Mouse (Mus musculus): Measurements from ENCODE around the gene Ubxn1. TPM values are rescaled to one million over a fixed set of nuclear protein-coding genes. Genes with fewer than 3 reads are reported as not detected.

The Ubxn1 gene
- polyA plus RNA-seq, 1 experiment from 2014 or later: 184 TPM

DNA sequence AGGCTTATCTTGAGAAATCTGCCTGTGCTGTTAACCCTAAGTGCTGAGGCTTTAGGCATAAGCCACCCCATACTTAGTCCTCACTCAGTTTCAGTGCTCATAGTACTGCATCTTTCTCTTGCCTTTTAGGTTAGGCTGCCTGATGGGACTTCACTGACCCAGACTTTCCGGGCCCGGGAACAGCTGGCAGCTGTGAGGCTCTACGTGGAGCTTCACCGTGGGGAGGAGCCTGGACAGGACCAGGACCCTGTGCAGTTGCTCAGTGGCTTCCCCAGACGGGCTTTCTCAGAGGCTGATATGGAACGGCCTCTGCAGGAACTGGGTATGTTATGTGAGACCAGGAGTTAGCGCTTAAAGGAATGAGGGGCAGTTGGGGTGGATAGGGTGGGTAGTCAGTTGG is 3.7 kb downstream of the Ubxn1 start:
- Histone ChIP-seq H3K4me1 (ENCODE audit: control insufficient read depth, insufficient read depth, low read length) (peaks cover 7% of the 10 kb centered on the region), H3K27ac (ENCODE audit: low read depth, low read length) (no peak overlapping the region), H3K4me2 (ENCODE audit: low read length) (no peak overlapping the region), H3K36me3 (ENCODE audit: control insufficient read depth, insufficient read depth, low read length) (peaks cover 48% of the 10 kb centered on the region), H3K9me3 (replicated peaks; ENCODE audit: control insufficient read depth, low read length) (no peaks in the 10 kb centered on the region), H3K27me3 (replicated peaks; ENCODE audit: control insufficient read depth, insufficient read depth, low read length) (no peaks in the 10 kb centered on the region), H3K9ac (ENCODE audit: low read length) (no peak overlapping the region), H3K4me3 (ENCODE audit: low read depth, low read length) (no peak overlapping the region)
- no peak for DNase-seq (ENCODE audit: low spot score)
- ATAC-seq: no peak
- WGBS: 94% methylated on average over 7 of the region's 7 CpGs

DNA sequence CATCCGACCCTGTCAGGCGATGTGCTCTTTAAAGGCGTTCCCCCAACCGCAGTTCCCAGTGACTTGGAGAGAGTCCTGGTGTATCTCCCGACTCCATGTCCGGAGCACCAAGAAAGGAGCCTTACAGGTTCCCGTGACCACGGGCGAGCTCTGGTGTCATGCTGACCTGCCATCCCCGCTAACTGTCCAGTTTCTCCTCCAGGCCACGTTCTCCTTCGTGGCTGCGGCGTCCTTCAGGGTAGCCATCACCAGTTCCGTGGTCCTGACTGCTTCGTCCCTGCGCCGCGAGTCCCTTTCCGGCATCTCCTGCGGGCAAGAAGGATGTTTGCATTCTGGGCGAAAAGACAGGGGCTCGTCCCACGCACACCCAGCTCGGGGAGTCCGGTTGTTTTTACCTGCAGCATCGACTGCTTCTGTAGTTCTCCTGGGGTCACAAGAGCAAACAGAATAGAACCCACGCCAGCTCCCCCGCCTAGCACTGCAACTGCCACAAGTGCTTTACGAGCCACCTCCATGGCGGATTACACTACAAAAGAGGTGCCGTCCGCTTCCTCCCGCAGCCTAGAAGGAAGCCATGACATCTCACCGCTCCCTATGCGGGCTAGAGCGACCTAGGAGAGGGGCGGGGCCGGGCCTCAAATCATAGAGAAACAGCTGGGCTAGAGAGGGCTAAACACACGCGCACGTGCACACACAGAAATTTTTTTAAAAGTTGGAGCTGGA is 9.2 kb downstream of the Ubxn1 start, which contains the start of gene Uqcc3:
Gene Uqcc3, minus strand, starts transcription at position 613 of the 723 bp plus-strand sequence.
- peak; percentile 98 for ATAC-seq
- Histone ChIP-seq H3K9ac (ENCODE audit: low read length) (peak within 1 kb of the TSS; percentile 83), H3K27me3 (replicated peaks; ENCODE audit: control insufficient read depth, insufficient read depth, low read length) (no peaks in the 10 kb centered on the region), H3K9me3 (replicated peaks; ENCODE audit: control insufficient read depth, low read length) (no peaks in the 10 kb centered on the region), H3K27ac (ENCODE audit: low read depth, low read length) (peak within 1 kb of the TSS; percentile 61), H3K4me2 (ENCODE audit: low read length) (peak within 1 kb of the TSS; percentile 94), H3K4me3 (ENCODE audit: low read depth, low read length) (peak within 1 kb of the TSS; percentile 67), H3K36me3 (ENCODE audit: control insufficient read depth, insufficient read depth, low read length) (peaks cover 25% of the 10 kb centered on the region), H3K4me1 (ENCODE audit: control insufficient read depth, insufficient read depth, low read length) (0 out of 2 replicates have a peak, but pooled peaks cover 3% of the 10 kb centered on the region)
- WGBS: under 1% methylated on average over 42 of the region's 42 CpGs
- peak; percentile 92 for DNase-seq (ENCODE audit: low spot score)

DNA sequence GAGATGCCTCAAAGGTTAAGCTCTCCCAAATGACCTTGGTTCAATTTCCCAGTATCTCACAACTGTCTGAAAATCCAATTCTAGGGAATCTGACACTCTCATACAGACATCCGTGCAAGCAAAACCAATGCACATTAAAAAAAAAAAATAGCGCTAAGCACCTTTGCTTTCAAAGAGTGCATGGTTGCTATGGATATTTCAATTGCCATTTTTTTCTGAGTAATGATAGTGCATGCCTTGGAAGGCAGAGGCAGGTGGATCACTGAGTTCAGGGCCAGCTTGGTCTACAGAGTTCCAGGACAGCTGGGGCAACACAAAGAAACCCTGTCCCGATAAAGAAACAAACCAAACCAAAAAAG is 9.7 kb downstream of the Ubxn1 start:
- no peak for DNase-seq (ENCODE audit: low spot score)
- 20% methylated on average over 3 of the region's 3 CpGs for WGBS
- 0 out of 2 replicates have a peak, but pooled peaks cover 3% of the 10 kb centered on the region for H3K4me1 ChIP-seq (ENCODE audit: control insufficient read depth, insufficient read depth, low read length)
- H3K4me3 ChIP-seq (ENCODE audit: low read depth, low read length): peak overlapping the region; percentile 67
- H3K4me2 ChIP-seq (ENCODE audit: low read length): peak overlapping the region; percentile 94
- no peaks in the 10 kb centered on the region for H3K27me3 ChIP-seq (replicated peaks; ENCODE audit: control insufficient read depth, insufficient read depth, low read length)
- H3K9ac ChIP-seq (ENCODE audit: low read length): peak overlapping the region; percentile 83
- ATAC-seq: no peak
- peaks cover 22% of the 10 kb centered on the region for H3K36me3 ChIP-seq (ENCODE audit: control insufficient read depth, insufficient read depth, low read length)
- no peak overlapping the region for H3K27ac ChIP-seq (ENCODE audit: low read depth, low read length)
- no peaks in the 10 kb centered on the region for H3K9me3 ChIP-seq (replicated peaks; ENCODE audit: control insufficient read depth, low read length)

DNA sequence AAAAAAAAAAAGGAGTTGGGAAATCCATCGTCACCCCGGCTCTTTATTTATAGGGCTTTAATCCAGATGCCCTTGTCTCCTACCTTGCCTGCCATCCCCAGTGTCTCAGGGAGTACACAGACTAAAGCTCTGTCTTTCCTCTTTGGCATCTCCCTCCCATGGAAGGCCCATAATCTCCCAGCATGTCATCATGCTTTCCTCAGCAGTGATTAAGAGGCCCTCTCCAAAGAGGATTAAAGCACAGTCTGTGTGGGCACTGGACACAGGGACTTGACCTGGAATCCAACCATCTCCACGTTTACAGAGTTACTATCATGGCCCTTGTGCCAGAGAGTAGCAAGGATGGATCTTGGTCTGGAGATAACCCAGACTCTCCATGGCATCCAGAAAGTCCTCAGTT is 12.3 kb downstream of the Ubxn1 start, which contains the start of the genes Lbhd1 and Gm49403:
Gene Lbhd1, plus strand, starts transcription at position 117 of the 400 bp plus-strand sequence.
Gene Gm49403, plus strand, starts transcription at position 315 of the 400 bp plus-strand sequence.
- DNase-seq (ENCODE audit: low spot score) (no peak), ATAC-seq (no peak)
- no peaks in the 10 kb centered on the region for H3K36me3 ChIP-seq (ENCODE audit: control insufficient read depth, insufficient read depth, low read length)
- H3K27me3 ChIP-seq (replicated peaks; ENCODE audit: control insufficient read depth, insufficient read depth, low read length): no peaks in the 10 kb centered on the region
- no peak within 1 kb of the TSS for H3K27ac ChIP-seq (ENCODE audit: low read depth, low read length)
- WGBS: 73% methylated on average over 3 of the region's 3 CpGs
- H3K4me1 ChIP-seq (ENCODE audit: control insufficient read depth, insufficient read depth, low read length): peaks cover 7% of the 10 kb centered on the region; the same call in 1 of the 2 replicates
- no peaks in the 10 kb centered on the region for H3K9me3 ChIP-seq (replicated peaks; ENCODE audit: control insufficient read depth, low read length)
- no peak within 1 kb of the TSS for H3K4me2 ChIP-seq (ENCODE audit: low read length)
- no peak within 1 kb of the TSS for H3K9ac ChIP-seq (ENCODE audit: low read length)
- H3K4me3 ChIP-seq (ENCODE audit: low read depth, low read length): no peak within 1 kb of the TSS

DNA sequence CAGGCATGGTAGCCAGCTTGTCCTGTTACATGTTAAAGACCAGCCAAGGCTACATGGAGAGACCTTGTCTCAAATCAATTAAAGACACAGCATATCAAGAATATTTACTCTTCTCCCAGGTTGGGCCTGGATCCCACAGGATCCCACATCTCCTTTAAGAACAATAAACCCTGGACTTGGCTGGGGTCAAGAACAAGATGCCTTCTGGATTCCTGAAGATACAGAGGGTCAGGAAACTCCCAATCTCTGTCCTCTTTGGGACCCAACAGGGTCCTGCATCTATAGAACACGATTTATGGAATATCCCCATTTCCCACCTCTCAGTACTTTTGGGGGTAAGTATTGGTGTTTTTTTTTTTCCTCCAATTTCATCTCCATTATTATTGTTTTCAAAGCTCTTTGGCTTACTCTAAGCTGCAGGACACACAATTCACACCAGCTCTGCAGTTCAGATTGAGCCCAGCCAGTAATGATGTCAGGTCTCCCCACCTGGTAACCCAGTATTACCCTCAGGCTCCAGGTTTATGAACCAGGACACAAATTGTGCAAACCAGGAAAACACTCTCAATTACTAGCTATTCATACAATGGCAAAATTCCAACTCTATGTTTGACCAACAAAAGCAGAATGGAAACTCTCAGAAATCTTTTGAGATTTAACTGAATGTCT is 15.8 kb downstream of the Ubxn1 start:
- Histone ChIP-seq H3K36me3 (ENCODE audit: control insufficient read depth, insufficient read depth, low read length) (peaks cover 7% of the 10 kb centered on the region; the same call in 1 of the 2 replicates), H3K4me1 (ENCODE audit: control insufficient read depth, insufficient read depth, low read length) (peaks cover 9% of the 10 kb centered on the region; the same call in 1 of the 2 replicates), H3K4me2 (ENCODE audit: low read length) (peak overlapping the region; percentile 76; the same call in 1 of the 2 replicates), H3K9me3 (replicated peaks; ENCODE audit: control insufficient read depth, low read length) (no peaks in the 10 kb centered on the region), H3K9ac (ENCODE audit: low read length) (peak overlapping the region; percentile 77), H3K27ac (ENCODE audit: low read depth, low read length) (no peak overlapping the region), H3K27me3 (replicated peaks; ENCODE audit: control insufficient read depth, insufficient read depth, low read length) (no peaks in the 10 kb centered on the region), H3K4me3 (ENCODE audit: low read depth, low read length) (no peak overlapping the region)
- 58% methylated on average over 1 of the region's 1 CpGs for WGBS
- no peak for ATAC-seq
- no peak for DNase-seq (ENCODE audit: low spot score)

DNA sequence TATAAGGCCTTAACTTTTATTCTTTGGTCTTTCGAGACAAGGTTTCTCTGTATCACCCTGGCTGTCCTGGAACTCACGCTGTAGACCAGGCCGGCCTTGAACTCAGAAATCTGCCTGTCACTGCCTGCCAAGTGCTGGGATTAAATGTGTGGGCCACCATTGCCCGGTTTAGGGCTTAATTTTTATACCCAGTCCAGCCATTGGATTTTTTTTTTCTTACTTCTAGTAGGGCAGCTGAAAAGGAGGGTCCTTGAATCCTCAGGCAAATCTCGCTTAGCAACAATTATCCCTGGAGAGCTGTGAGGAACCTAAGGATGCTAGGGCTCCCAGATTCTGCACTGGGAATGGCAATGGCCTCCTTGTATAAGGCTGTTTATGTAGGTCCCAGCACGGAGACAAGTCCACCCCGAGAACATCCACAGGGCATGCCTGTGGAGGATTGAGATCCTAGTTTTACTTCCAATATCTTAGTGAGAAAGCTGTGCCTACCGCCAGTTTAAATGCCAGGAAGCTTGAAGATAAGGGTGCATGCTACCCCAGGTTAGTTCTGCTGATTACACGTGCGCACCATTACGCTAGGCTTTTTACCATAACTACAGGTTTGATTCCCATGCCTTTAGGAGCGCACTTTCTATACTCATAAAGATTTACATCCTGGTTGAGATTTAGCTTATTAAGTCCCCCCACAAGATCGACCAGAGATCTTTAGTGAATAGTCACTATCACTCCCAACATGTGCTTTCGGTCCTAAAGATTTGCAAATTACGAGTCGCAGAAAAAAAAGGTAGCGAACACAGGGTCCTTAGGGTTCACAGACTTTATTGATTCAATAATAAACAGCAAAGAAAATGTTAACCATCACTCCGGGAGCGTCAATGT is 16.5 kb downstream of the Ubxn1 start:
- Histone ChIP-seq H3K36me3 (ENCODE audit: control insufficient read depth, insufficient read depth, low read length) (peaks cover 7% of the 10 kb centered on the region; the same call in 1 of the 2 replicates), H3K27ac (ENCODE audit: low read depth, low read length) (peak overlapping the region; percentile 67), H3K4me2 (ENCODE audit: low read length) (peak overlapping the region; percentile 76), H3K4me1 (ENCODE audit: control insufficient read depth, insufficient read depth, low read length) (peaks cover 9% of the 10 kb centered on the region; the same call in 1 of the 2 replicates), H3K27me3 (replicated peaks; ENCODE audit: control insufficient read depth, insufficient read depth, low read length) (no peaks in the 10 kb centered on the region), H3K4me3 (ENCODE audit: low read depth, low read length) (peak overlapping the region; percentile 67), H3K9ac (ENCODE audit: low read length) (peak overlapping the region; percentile 77), H3K9me3 (replicated peaks; ENCODE audit: control insufficient read depth, low read length) (no peaks in the 10 kb centered on the region)
- ATAC-seq: no peak
- DNase-seq (ENCODE audit: low spot score): peak; percentile 13
- 17% methylated on average over 19 of the region's 19 CpGs for WGBS

DNA sequence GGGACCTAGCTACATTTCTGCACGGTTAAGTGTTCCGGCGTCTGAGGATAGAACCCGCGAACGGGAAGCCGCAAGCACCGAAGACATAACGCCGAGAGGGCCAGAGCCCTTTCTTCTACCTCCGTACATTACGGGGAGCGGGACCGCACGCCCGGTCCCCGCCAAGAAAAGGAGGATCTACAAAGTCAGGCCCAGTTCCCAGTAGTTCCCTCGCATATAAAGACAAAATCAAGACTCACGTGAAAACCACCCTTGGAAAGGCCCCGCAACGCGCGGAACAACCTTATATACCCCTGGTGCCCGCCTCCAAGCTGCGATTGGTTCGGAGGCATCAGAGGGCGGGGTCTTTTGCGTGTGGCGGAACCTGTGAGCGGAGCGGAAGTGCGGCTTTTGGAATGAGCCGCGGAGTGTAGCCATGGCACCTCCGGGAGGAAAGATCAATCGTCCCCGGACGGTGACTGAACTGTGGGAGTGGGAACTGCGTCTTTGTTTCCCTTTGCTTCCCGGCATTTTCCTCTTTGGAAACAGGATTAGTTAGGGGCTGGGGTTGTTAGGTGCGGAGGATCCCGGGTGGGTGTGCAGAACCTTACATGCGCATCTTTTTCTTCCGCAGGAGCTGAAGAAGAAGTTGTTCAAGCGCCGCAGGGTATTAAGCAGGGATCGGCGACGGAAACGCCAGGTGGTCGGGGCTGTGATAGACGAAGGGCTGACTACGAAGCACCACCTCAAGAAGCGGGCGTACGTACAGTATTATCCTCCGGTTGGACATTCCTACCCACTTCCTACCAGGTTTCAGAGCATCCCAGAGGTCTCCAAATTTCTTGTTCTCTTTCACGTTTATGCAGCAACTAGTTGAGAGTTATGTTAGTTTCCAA is 17.5 kb downstream of the Ubxn1 start, which contains the start of the genes 1810009A15Rik and Gm49416:
Gene 1810009A15Rik, plus strand, starts transcription at position 343 of the 875 bp plus-strand sequence.
Gene Gm49416, plus strand, starts transcription at position 416 of the 875 bp plus-strand sequence.
- ATAC-seq (peak; percentile 97), DNase-seq (ENCODE audit: low spot score) (peak; percentile 99)
- H3K36me3 ChIP-seq (ENCODE audit: control insufficient read depth, insufficient read depth, low read length): peaks cover 7% of the 10 kb centered on the region; the same call in 1 of the 2 replicates
- peak within 1 kb of the TSS; percentile 67 for H3K4me3 ChIP-seq (ENCODE audit: low read depth, low read length)
- H3K4me2 ChIP-seq (ENCODE audit: low read length): peak within 1 kb of the TSS; percentile 76
- peak within 1 kb of the TSS; percentile 76 for H3K27ac ChIP-seq (ENCODE audit: low read depth, low read length)
- H3K27me3 ChIP-seq (replicated peaks; ENCODE audit: control insufficient read depth, insufficient read depth, low read length): no peaks in the 10 kb centered on the region
- under 1% methylated on average over 58 of the region's 58 CpGs for WGBS
- H3K9ac ChIP-seq (ENCODE audit: low read length): peak within 1 kb of the TSS; percentile 77
- no peaks in the 10 kb centered on the region for H3K9me3 ChIP-seq (replicated peaks; ENCODE audit: control insufficient read depth, low read length)
- peaks cover 12% of the 10 kb centered on the region for H3K4me1 ChIP-seq (ENCODE audit: control insufficient read depth, insufficient read depth, low read length)

Measured in forebrain, embryonic 14.5 days (tissue).